Mouse (Mus musculus) liver, embryonic 15.5 days (tissue): Measurements from ENCODE around the gene Prickle2. TPM values are rescaled to one million over a fixed set of nuclear protein-coding genes. Genes with fewer than 3 reads are reported as not detected.

ENCODE experiments used
- ATAC-seq: fragments of 200-750 bp; cut with Nextera tagmentation; 2 replicates; pipeline ENCODE4 v1.8.0; 2017; ENCODE audit warnings: moderate number of reproducible peaks, mild to moderate bottlenecking, moderate library complexity; ENCODE audit not compliant: insufficient read depth
- H3K27ac ChIP-seq: fragments of 300-500 bp; sonication (generic); replicated peaks from 2 replicates; pipeline ENCODE4 v1.5.1; 2015; ENCODE audit warnings: mild to moderate bottlenecking, inconsistent platforms
- H3K27me3 ChIP-seq: fragments of 300-500 bp; sonication (generic); 2 replicates; pipeline ENCODE4 v1.6.1; 2015; ENCODE audit warnings: mild to moderate bottlenecking, inconsistent platforms
- H3K36me3 ChIP-seq: fragments of 300-500 bp; sonication (generic); replicated peaks from 2 replicates; pipeline ENCODE4 v1.6.1; 2015; ENCODE audit warnings: moderate library complexity, mild to moderate bottlenecking, inconsistent platforms
- H3K4me1 ChIP-seq: fragments of 300-500 bp; sonication (generic); replicated peaks from 2 replicates; pipeline ENCODE4 v1.6.1; 2015; ENCODE audit warnings: inconsistent platforms
- H3K4me2 ChIP-seq: fragments of 300-500 bp; sonication (generic); 2 replicates; pipeline ENCODE4 v1.6.1; 2015; ENCODE audit warnings: moderate library complexity, mild to moderate bottlenecking, inconsistent platforms
- H3K4me3 ChIP-seq: fragments of 300-500 bp; sonication (generic); replicated peaks from 2 replicates; pipeline ENCODE4 v1.5.1; 2015; ENCODE audit warnings: mild to moderate bottlenecking, inconsistent platforms
- H3K9ac ChIP-seq: fragments of 300-500 bp; sonication (generic); 2 replicates; pipeline ENCODE4 v1.6.1; 2015; ENCODE audit warnings: moderate library complexity, mild to moderate bottlenecking, inconsistent platforms
- H3K9me3 ChIP-seq: fragments of 300-500 bp; sonication (generic); replicated peaks from 2 replicates; pipeline ENCODE4 v1.6.1; 2016; ENCODE audit warnings: inconsistent platforms
- WGBS: fragments of 180-500 bp; shearing (Covaris S2); methylation state at CpG from one replicate; pipeline ENCODE4 v1.1.7; 2015; ENCODE audit warnings: mixed read lengths; ENCODE audit not compliant: insufficient replicate concordance; 5-methylcytosine and 5-hydroxymethylcytosine counted together
- polyA plus RNA-seq: library from polyadenylated mRNA; unstranded; fragments of >200 nt; fragmentation: Nextera tagmentation; extraction: Ambion mirVana; gene quantifications from 2 replicates; pipeline ENCODE4 v1.2.1, GENCODE M21; 2015

Gene Prickle2
- polyA plus RNA-seq, 1 experiment from 2014 or later, result 0.33 TPM

GRCm38 (mm10) chr6:92627048-92627617 lies 78.8 kb downstream of the Prickle2 start:
- no peaks in the 10 kb centered on the region for H3K36me3 ChIP-seq
- ATAC-seq, result no peak
- H3K4me1 ChIP-seq, result no peaks in the 10 kb centered on the region
- 50% methylated on average over 8 of the region's 8 CpGs for WGBS
- no peaks in the 10 kb centered on the region for H3K27me3 ChIP-seq
- H3K4me3 ChIP-seq, result no peak overlapping the region
- no peak overlapping the region for H3K27ac ChIP-seq
- no peaks in the 10 kb centered on the region for H3K9me3 ChIP-seq
- no peak overlapping the region for H3K4me2 ChIP-seq
- H3K9ac ChIP-seq, result no peak overlapping the region

GRCm38 (mm10) chr6:92625923-92626322 lies 80.0 kb downstream of the Prickle2 start:
- Histone ChIP-seq H3K4me3 (no peak overlapping the region), H3K4me1 (no peaks in the 10 kb centered on the region), H3K36me3 (no peaks in the 10 kb centered on the region), H3K27ac (no peak overlapping the region), H3K9me3 (no peaks in the 10 kb centered on the region), H3K4me2 (no peak overlapping the region), H3K27me3 (no peaks in the 10 kb centered on the region), H3K9ac (no peak overlapping the region)
- 37% methylated on average over 1 of the region's 1 CpGs for WGBS
- no peak for ATAC-seq

- Histone ChIP-seq H3K9me3 (no peaks in the 10 kb centered on the region), H3K27me3 (no peaks in the 10 kb centered on the region), H3K4me2 (no peak overlapping the region), H3K27ac (no peak overlapping the region), H3K9ac (no peak overlapping the region), H3K4me1 (no peaks in the 10 kb centered on the region), H3K36me3 (no peaks in the 10 kb centered on the region), H3K4me3 (no peak overlapping the region)
- 56% methylated on average over 6 of the region's 6 CpGs for WGBS
- no peak for ATAC-seq
Measured at GRCm38 (mm10) chr6:92624306-92624705, 81.6 kb downstream of the Prickle2 start.

GRCm38 (mm10) chr6:92617183-92617582 lies 88.8 kb downstream of the Prickle2 start:
- no peaks in the 10 kb centered on the region for H3K36me3 ChIP-seq
- no peaks in the 10 kb centered on the region for H3K9me3 ChIP-seq
- no peaks in the 10 kb centered on the region for H3K4me1 ChIP-seq
- no peaks in the 10 kb centered on the region for H3K27me3 ChIP-seq
- H3K27ac ChIP-seq, result no peak overlapping the region
- no peak overlapping the region for H3K4me2 ChIP-seq
- WGBS, result 57% methylated on average over 2 of the region's 2 CpGs
- no peak for ATAC-seq
- no peak overlapping the region for H3K9ac ChIP-seq
- no peak overlapping the region for H3K4me3 ChIP-seq

GRCm38 (mm10) chr6:92614771-92615170 lies 91.2 kb downstream of the Prickle2 start:
- no peaks in the 10 kb centered on the region for H3K36me3 ChIP-seq
- H3K4me3 ChIP-seq, result no peak overlapping the region
- no peaks in the 10 kb centered on the region for H3K27me3 ChIP-seq
- WGBS, result 51% methylated on average over 3 of the region's 3 CpGs
- H3K27ac ChIP-seq, result no peak overlapping the region
- H3K9me3 ChIP-seq, result no peaks in the 10 kb centered on the region
- no peak overlapping the region for H3K4me2 ChIP-seq
- H3K4me1 ChIP-seq, result no peaks in the 10 kb centered on the region
- no peak overlapping the region for H3K9ac ChIP-seq
- ATAC-seq, result no peak

- WGBS, result 45% methylated on average over 2 of the region's 2 CpGs
Measured at GRCm38 (mm10) chr6:92612151-92612769, 93.7 kb downstream of the Prickle2 start.

GRCm38 (mm10) chr6:92609682-92610235 lies 96.2 kb downstream of the Prickle2 start:
- H3K4me2 ChIP-seq, result no peak overlapping the region
- no peaks in the 10 kb centered on the region for H3K36me3 ChIP-seq
- WGBS, result 61% methylated on average over 9 of the region's 9 CpGs
- no peaks in the 10 kb centered on the region for H3K9me3 ChIP-seq
- no peaks in the 10 kb centered on the region for H3K27me3 ChIP-seq
- H3K4me3 ChIP-seq, result no peak overlapping the region
- no peaks in the 10 kb centered on the region for H3K4me1 ChIP-seq
- no peak for ATAC-seq
- H3K9ac ChIP-seq, result no peak overlapping the region
- H3K27ac ChIP-seq, result no peak overlapping the region

More at GRCm38 (mm10) chr6:92612151-92612769, 93.7 kb downstream of the Prickle2 start:
- Histone ChIP-seq H3K9me3 (no peaks in the 10 kb centered on the region), H3K4me2 (no peak overlapping the region), H3K4me3 (no peak overlapping the region), H3K9ac (no peak overlapping the region), H3K27me3 (no peaks in the 10 kb centered on the region), H3K4me1 (no peaks in the 10 kb centered on the region), H3K36me3 (no peaks in the 10 kb centered on the region), H3K27ac (no peak overlapping the region)
- ATAC-seq, result no peak

- no peak for ATAC-seq
- Histone ChIP-seq H3K27ac (no peak overlapping the region), H3K4me2 (no peak overlapping the region), H3K4me3 (no peak overlapping the region), H3K27me3 (no peaks in the 10 kb centered on the region), H3K9me3 (no peaks in the 10 kb centered on the region), H3K36me3 (no peaks in the 10 kb centered on the region), H3K4me1 (no peaks in the 10 kb centered on the region), H3K9ac (no peak overlapping the region)
- WGBS, result 48% methylated on average over 3 of the region's 3 CpGs
Measured at GRCm38 (mm10) chr6:92609078-92609477, 96.9 kb downstream of the Prickle2 start.

GRCm38 (mm10) chr6:92605156-92605555 lies 100.8 kb downstream of the Prickle2 start:
- Histone ChIP-seq H3K4me1 (no peaks in the 10 kb centered on the region), H3K4me2 (no peak overlapping the region), H3K36me3 (no peaks in the 10 kb centered on the region), H3K9ac (no peak overlapping the region), H3K9me3 (no peaks in the 10 kb centered on the region), H3K27ac (no peak overlapping the region), H3K27me3 (no peaks in the 10 kb centered on the region), H3K4me3 (no peak overlapping the region)
- WGBS, result 38% methylated on average over 2 of the region's 2 CpGs
- no peak for ATAC-seq

GRCm38 (mm10) chr6:92596340-92596739 lies 109.6 kb downstream of the Prickle2 start:
- Histone ChIP-seq H3K27me3 (no peaks in the 10 kb centered on the region), H3K9ac (no peak overlapping the region), H3K27ac (no peak overlapping the region), H3K9me3 (no peaks in the 10 kb centered on the region), H3K4me1 (no peaks in the 10 kb centered on the region), H3K36me3 (no peaks in the 10 kb centered on the region), H3K4me3 (no peak overlapping the region), H3K4me2 (no peak overlapping the region)
- ATAC-seq, result no peak
- WGBS, result 56% methylated on average over 3 of the region's 3 CpGs

GRCm38 (mm10) chr6:92589381-92590065 lies 116.4 kb downstream of the Prickle2 start:
- Histone ChIP-seq H3K27me3 (no peaks in the 10 kb centered on the region), H3K4me1 (no peaks in the 10 kb centered on the region), H3K27ac (no peak overlapping the region), H3K9me3 (no peaks in the 10 kb centered on the region), H3K36me3 (no peaks in the 10 kb centered on the region), H3K4me3 (no peak overlapping the region), H3K4me2 (no peak overlapping the region), H3K9ac (no peak overlapping the region)
- 50% methylated on average over 5 of the region's 5 CpGs for WGBS
- ATAC-seq, result no peak
